Comparison of ENCODE assay signal across 8 mouse cellular contexts in genomic region chr9:78488890-78489420, GRCm38 (mm10). TPM values are rescaled to one million over a fixed set of nuclear protein-coding genes. Genes with fewer than 3 reads are reported as not detected.
DNase-seq lines count a peak whose midpoint lies in the region; ATAC-seq and TF ChIP-seq lines count a peak whose summit lies in the region.

Gene Eef1a1, minus strand, starts transcription at chr9:78489151.

- peak within 1 kb of the TSS; percentile 22 for H3K4me3 ChIP-seq in forebrain, embryonic 11.5 days (ENCODE audit: low read depth, low read length)
- H3K4me3 ChIP-seq in lung, embryonic 14.5 days (ENCODE audit: low read depth, low read length), result peak within 1 kb of the TSS; percentile 41

- WGBS in forebrain, embryonic 11.5 days, result 3% methylated on average over 16 of the region's 20 CpGs
- 1% methylated on average over 15 of the region's 20 CpGs for WGBS in lung, embryonic 14.5 days

- no peak within 1 kb of the TSS; the same call in 1 of the 2 replicates for H3K27ac ChIP-seq in forebrain, embryonic 11.5 days (ENCODE audit: low read depth, low read length)
- H3K27ac ChIP-seq in lung, embryonic 14.5 days (ENCODE audit: low read depth), result peak within 1 kb of the TSS; percentile 69

- H3K9ac ChIP-seq in forebrain, embryonic 11.5 days (ENCODE audit: low read length), result peak within 1 kb of the TSS; percentile 56
- peak within 1 kb of the TSS; percentile 65 for H3K9ac ChIP-seq in lung, embryonic 14.5 days

- H3K27me3 ChIP-seq in forebrain, embryonic 11.5 days (ENCODE audit: control insufficient read depth, insufficient read depth, low read length), result no peaks in the 10 kb centered on the region
- no peaks in the 10 kb centered on the region for H3K27me3 ChIP-seq in lung, embryonic 14.5 days (ENCODE audit: insufficient read depth, low read length)

- ATAC-seq in forebrain, embryonic 11.5 days (replicated peaks; ENCODE audit: low FRiP score), result peak; percentile 75
- peak; percentile 58 for ATAC-seq in lung, embryonic 14.5 days (ENCODE audit: insufficient read depth)
- peak; percentile 79 for ATAC-seq in neutrophil, adult 5-6 weeks (ENCODE audit: extremely low read depth, insufficient number of reproducible peaks, low FRiP score, poor library complexity, severe bottlenecking)

- H3K4me2 ChIP-seq in forebrain, embryonic 11.5 days (ENCODE audit: low read depth, low read length, severe bottlenecking), result peak within 1 kb of the TSS; percentile 54
- H3K4me2 ChIP-seq in lung, embryonic 14.5 days, result peak within 1 kb of the TSS; percentile 74

- no peaks in the 10 kb centered on the region for H3K9me3 ChIP-seq in forebrain, embryonic 11.5 days (ENCODE audit: control insufficient read depth, low read length)
- no peaks in the 10 kb centered on the region for H3K9me3 ChIP-seq in lung, embryonic 14.5 days (ENCODE audit: low read depth, low read length)

- peak; percentile 67 for DNase-seq in ES-CJ7 (ENCODE audit: low read depth, low spot score)
- peak; percentile 70 for DNase-seq in brain, adult 2 months (ENCODE audit: low read depth, low spot score)
- peak; percentile 68 for DNase-seq in forebrain, embryonic 11.5 days (ENCODE audit: low spot score)
- peak; percentile 72 to 77 for DNase-seq in heart, postnatal 14 days
- peak; percentile 71 to 82 for DNase-seq in kidney, postnatal 4 days
- peak; percentile 71 for DNase-seq in lung, embryonic 14.5 days
- no peak for DNase-seq in urinary bladder, adult 2 months (ENCODE audit: low spot score)

- no peaks in the 10 kb centered on the region for H3K36me3 ChIP-seq in forebrain, embryonic 11.5 days (ENCODE audit: control insufficient read depth, insufficient read depth, low read length)
- no peaks in the 10 kb centered on the region for H3K36me3 ChIP-seq in lung, embryonic 14.5 days (ENCODE audit: insufficient read depth)

- H3K4me1 ChIP-seq in forebrain, embryonic 11.5 days (replicated peaks; ENCODE audit: control insufficient read depth, insufficient read depth, low read length), result no peaks in the 10 kb centered on the region
- H3K4me1 ChIP-seq in lung, embryonic 14.5 days (ENCODE audit: insufficient read depth), result no peaks in the 10 kb centered on the region

- intact Hi-C loops in heart, postnatal 14 days (cut with DNase I), result no loop called here

- no peak for TF ChIP-seq CTCF in lung, embryonic 14.5 days (IDR thresholded peaks at IDR 0.05; ENCODE audit: low read depth)

RNA-seq across cellular contexts. Expression of gene Eef1a1, which starts in this region (rescaled TPM):
- 4,522 and 4,661 TPM in 2 replicates for polyA plus RNA-seq in forebrain, embryonic 11.5 days (2014; fragmentation: Nextera tagmentation; extraction: Ambion mirVana)
- 1,000 to 10,000 TPM; 1,986 to 2,287 TPM for total RNA-seq in heart, postnatal 14 days (2021)
- 5,431 and 5,487 TPM in 2 replicates for polyA plus RNA-seq in lung, embryonic 14.5 days (2014; fragmentation: Nextera tagmentation; extraction: Ambion mirVana)
- total RNA-seq in neutrophil, adult 5-6 weeks (2017), result 5,017 and 5,158 TPM in 2 replicates
- polyA plus RNA-seq in urinary bladder, adult 2 months (2012; rRNA removed), result 7,337 and 9,833 TPM in 2 replicates
